Mouse (Mus musculus): ENCODE measurements at regions not wholly inside any gene's neighbourhood (a gene's known extent, or its start where the extent isn't known, plus 50 kb on each side); places are given as distances from the start of the nearest gene placed in this dataset.
A peak's percentile ranks its signal among the peaks of the same experiment; 100 is the strongest.

DNA sequence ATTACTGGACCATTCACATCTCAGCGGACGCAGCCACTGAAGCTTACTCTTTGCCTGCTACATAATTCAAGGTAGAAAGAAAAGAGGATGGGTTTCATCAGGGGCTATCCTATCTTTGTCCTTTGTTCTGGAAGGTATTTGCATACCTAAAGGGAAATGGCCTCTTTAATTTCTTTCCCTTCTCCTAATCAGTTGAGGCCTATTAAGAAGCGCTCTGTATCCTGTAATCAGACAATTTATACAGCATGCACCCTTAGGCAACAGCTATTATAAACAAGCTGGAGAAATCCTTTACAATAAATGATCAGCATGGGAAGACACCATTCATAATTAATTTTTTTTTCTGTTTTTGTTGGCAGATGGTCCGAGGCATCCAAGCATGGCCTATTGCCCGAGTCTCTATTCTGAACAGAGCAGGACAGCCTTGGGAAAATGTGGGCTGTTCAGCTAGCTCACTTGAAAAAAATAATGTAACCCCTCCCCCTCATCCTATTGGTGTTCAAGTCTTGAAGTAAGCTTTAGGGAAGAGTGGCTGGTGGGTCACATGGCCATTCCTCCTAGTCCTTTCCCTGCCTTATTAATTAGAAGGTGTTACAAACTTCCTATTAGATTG lies 158.6 kb upstream of the Sall1 start:
- DNase-seq (ENCODE audit: low read depth, low spot score) = no peak

DNA sequence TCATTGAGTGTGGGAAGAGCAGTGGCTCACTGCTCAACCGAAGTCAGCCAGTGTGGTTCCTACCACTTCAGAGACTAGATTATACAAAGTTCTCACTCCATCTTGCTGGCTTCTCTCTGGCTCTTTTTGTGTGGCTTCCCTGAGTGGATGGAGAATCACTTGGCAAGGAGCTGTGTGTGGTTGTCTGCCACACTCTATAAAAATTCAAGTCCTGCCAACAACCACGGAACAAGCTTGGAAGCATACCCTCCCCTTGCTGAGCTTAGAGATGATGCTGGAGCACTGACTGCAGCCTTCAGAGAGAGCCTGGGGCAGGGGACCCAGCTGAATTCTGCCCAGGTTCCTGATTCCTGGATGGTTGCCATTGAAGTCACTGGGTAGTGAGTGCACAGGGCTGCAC lies 156.3 kb upstream of the Sall1 start:
- no peak for DNase-seq (ENCODE audit: low read depth, low spot score)

DNA sequence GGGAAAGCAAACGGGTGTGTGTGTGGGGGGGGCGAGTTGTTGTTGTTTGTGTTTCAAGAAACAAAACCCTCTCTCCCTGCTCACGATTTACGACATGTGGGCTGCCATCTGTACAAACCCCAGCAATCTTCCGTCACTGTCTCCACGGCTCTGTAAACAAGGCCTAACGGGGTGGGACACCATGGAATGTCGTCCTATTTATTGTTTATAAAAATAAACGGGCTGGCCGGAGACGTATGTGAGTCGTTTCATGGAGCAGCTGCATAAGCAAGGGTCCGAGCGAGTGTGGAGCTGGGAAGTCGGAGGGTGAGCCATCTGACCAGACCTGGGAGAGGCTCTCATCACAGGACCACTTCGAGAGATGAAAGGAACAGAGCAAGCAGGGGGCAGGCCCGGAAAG lies 141.4 kb upstream of the Sall1 start:
- DNase-seq (ENCODE audit: low read depth, low spot score) = no peak

DNA sequence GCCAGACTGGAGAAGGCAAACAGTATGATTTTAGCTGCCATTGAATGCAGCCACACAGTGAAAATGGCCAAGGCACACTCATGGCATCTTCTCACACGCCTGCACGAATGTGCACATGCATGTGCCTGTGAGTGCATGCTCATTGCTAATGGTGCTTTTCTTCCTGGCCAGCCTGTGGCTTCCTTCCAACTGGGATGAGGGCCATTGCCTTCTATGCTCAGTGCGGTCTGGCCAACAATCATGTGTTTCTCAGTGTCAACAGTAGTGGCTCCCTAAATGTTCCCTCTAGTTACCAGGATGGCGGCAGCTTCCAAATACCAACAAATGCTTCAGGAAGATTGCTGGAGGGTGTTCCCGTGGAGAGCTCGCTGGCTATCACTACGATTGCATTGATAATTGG lies 131.7 kb upstream of the Sall1 start:
- DNase-seq (ENCODE audit: low read depth, low spot score) = no peak

DNA sequence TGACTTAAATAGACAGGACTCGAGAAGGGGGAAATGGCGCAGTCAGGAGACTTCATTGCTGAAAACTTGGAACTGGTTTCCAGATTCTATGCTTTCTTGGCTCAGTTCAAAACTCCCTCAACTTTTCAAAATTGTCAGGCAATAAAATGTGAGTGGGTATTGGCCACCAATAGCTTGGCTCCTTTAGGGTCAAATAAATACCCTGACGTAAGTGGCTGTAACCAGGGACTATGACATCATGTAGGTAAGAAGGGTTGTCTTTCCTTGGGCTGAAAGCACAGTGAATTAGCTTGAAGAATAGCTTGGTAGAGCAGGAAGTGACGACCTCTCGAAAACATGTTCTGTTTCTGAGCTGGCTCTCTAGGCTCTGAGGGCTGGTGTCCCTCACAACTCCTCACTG lies 127.6 kb upstream of the Sall1 start:
- no peak for DNase-seq (ENCODE audit: low read depth, low spot score)

DNA sequence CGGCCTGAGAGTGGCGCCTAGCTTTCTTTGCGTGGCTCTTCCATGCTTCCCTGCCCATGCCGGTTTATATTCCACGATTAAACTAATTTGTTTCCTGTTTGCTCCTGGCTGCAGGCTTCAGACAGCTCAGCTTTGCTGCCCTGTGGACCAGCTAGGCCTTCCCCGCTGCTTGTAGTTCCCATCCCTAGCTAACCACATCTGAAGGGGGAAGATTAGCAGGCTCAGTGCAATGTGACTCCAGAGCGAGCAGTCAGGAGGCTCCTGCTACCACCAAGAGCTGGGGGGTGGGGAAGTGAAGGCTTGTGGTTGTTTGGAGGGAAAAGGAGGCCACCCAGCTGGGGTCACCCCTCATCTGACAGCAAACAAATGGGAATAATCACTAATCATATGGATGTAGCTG lies 125.5 kb upstream of the Sall1 start:
- DNase-seq (ENCODE audit: low read depth, low spot score) = no peak

DNA sequence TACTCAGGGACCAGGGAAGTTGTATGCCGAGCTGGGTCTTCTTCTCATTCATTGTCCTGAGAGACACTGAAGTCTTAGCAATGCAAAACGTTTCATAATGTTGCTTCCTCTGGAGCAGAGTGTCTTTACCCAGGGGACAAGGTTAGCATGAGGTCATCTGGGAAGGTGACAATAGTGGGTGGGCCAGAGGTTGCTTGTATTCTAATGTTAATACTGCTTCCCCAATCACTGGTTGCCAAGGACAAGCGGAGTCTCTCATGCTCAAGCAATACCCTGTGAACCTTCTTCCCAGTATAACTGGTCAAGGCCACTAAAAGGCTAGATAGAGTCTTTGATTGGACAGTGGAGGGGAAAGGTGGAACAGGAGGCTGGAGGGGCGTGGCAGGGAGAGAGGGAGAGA lies 123.1 kb upstream of the Sall1 start:
- no peak for DNase-seq (ENCODE audit: low read depth, low spot score)

DNA sequence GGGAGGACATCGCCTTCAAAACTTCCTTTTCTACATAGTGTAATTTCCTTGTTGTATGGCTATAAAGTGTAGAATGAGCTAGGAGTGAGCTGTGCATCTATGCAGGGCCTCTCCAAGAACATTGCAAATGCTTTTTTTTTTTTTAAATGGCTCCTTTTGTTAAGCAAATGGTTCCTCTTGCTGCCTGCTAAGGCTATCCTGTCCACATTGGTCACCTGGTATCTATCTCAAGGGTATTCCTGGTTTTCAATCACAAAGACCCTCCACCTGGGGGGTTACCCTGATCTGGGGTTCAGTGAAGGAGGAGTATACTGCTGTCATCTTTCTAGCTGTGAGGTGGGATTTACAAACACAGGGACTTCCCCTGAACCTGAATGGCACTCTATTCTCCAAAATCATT lies 112.9 kb upstream of the Sall1 start:
- no peak for DNase-seq (ENCODE audit: low read depth, low spot score)

DNA sequence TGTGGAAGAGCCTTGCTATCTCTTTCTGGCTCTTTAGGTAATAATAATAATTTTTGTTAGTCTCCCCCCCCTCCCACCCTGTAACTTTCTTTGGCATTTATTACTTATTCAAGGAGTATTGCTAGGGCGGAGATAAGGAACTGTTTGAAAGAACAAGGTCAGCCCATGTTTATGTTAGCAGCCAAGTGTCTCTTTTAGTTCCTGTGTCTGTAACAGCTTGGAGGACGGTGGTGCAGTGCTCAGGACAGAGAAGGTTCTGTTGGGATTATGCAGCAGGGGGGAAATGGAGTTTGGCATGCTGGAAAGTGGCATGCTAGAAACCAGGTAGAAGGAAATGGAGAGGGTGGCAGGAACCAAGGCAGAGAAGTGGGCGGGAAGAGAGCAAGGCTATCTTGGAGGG lies 109.6 kb upstream of the Sall1 start:
- DNase-seq (ENCODE audit: low read depth, low spot score) = no peak

DNA sequence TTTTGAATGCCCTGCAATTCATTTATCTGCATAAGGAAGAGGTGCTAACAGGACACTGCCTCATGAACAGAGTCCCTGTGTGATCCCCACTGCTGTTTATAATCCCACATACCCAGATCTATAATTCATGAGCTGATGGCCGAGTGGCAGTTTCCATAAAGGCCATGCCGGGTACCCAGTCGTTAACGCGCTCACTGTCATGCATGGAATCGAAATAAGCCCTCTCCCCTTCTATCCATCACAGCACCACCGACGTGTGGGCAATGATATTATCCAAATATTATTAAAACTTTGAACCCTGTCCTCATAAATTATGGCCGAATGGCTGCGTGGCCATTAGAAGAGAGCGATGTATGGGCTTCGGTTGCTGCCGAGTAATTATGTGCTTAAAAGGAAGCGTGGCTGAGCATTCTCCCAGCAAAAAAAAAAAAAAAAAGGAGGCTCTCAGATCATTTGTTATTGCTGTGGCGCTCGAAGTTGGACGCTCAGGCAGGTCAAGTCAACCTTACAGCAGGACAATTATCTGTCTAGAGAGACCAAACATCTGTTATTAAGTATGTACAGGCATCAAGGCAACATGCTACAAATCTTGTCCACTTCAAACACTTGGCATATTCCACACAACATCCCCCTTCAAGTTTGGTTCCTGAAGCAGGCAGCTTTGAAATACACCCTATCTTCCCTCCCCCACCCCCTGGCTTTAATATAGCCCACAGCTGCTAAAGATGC lies 109.1 kb upstream of the Sall1 start:
- no peak for DNase-seq (ENCODE audit: low read depth, low spot score)

DNA sequence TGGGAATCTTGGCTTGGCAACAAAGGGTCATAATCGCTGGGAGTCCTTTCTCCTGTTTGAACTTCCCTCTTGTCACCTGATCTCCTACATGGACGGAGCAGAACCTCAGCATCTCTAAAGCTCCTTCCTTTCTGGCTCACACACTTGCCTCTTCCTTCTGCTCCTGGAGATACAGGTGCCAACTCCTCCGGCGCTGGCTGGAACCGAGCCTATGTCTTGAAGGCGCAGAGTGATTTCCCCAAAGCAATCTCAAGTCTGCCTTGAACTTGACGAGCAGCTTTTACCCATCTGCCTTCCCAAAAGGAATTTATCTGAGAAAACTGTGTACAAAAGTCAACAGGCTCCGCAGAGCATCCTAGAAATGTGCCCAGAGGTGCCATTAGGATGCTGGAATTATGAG lies 108.4 kb upstream of the Sall1 start:
- DNase-seq (ENCODE audit: low read depth, low spot score) = no peak

DNA sequence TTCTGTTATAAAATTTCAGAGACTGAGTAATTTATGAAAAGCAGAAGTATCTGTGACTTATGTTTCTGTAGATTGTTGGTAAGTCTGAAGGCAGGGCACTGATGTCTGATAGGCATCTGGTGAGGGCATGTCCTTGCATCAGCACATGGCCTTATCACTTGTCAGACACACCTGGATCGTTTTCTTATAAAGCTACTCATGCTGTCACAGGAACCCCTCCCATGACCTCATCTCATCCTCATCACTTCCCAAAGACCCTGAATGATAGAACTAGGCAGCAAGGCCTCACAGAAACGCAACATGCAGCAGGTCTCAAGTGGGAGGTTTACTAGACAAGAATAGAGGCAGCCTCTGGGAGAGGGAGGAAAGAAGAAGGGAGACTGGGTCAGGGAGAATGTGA lies 107.0 kb upstream of the Sall1 start:
- no peak for DNase-seq (ENCODE audit: low read depth, low spot score)

DNA sequence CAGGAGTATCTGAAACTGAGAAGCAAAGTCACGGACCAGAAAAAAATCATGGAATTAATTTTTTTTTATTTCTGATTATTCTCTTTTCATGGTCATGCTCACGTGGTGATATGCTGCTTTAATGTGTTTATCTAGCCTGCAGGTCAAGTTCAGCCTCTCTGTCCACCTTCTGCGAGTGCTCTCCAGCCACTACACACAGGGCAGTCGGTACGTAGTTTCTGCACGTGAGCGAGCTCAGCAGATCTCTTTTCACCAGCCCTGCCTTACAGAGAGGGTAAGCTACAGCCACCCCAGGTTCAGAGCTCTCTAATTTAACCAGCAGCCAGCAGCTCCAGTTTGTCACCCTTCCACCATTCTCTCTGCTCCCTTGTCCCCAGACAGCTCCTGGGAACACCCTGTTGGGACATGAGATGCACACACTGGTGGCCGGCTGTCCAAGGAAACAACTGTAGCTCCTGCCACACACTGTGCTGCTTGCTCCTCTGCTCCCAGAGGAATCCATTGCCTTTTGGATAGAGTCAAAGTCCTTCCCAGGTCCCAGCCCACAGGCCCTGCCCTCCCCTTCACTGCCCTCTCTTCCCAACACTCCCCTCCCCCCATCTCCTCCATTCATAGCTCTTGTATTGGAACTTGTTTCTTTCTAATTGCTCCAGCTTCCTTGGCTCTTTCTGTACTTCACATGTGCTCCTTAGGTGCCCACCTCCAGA lies 97.7 kb upstream of the Sall1 start:
- no peak for DNase-seq (ENCODE audit: low read depth, low spot score)

DNA sequence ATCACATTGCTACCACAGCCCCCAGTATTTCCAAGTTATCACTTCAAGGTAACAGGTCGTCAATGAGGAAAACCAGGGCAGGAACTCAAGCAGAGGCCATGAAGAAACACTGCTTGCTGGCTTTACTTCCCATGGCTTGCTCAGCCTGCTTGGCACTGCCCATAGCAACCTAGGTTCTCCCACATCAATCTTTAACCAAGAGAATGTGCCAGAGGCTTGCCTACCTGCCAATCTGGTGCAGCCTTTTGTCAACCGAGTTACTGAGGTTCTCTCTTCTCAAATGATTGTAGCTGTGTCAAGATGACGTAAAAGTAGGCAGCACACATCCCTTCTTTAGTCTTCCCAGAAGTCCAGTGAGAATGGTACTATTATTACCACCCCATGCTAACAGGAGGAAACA lies 95.9 kb upstream of the Sall1 start:
- DNase-seq (ENCODE audit: low read depth, low spot score) = no peak

DNA sequence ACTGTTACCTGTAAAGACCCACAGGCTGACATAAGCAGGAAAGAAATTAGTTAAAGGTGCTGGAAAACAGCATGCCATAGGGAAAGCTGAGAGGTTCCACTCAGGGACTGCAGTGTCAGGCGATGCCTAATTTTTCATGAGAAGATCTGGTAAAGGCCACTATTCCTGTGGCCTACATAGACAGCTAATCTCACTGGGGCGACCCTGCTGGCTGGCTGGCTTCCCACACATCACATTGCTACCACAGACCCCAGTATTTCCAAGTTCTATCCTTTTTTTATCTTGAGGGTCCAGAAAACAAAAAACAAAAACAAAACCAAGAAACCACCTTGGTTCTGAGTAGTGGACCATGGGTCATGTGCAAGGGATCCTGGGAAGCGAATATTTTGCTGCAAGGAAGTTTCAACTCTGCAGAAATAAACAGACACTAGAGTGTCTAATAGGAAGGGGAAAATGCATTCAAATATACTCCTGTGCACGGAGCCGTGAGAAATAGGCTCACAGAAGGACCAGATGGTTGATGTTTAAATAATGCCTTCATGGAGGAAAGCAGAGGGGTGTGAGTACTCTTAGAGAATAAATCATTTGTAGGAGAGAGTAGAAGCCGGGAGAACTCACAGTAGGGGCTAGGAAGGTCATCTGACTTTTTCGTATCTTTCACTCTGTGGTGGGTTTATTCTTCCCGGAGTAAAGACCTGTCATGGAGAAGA lies 94.6 kb upstream of the Sall1 start:
- peak; percentile 1 for DNase-seq (ENCODE audit: low read depth, low spot score)

DNA sequence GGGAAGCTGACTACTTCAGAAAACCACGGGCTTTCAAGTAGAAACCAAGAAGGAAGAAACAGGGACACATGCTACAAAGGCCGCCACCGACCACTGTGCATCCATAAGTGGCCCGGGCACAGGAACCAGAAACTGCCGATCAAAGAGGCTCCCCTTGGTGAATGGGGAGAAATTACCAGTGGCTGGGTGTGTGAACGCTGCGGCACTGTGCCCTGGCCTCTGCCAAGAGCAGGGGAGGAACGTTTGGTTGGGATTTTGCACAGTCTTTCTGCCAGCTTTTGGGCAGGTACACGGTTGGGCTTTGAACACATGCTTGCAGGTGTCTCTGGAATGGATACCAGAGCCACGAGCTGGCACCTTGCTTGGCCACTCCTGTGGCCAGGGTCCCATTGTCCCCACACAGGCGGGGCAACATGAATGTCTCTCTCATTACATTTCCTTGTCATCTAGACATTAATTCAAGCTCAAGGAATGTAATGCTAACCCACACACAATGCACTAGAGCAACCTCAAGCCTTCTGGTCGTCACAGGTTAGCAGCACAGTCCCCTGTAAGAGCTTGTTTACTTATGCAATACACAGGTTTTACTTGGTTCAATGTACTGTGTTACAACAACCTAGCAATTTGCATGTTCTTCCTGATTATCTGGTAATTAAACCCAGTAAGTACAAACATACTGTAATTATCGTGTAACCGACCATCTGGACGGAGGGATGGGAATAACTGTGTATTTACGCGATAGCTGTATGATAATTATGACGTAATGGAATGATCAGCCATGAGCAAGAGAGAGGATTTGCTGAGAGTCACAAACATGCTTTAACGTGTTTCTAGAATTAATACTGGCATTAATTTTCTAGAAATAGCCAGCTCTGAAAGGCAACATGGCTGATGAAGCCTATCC lies 90.9 kb upstream of the Sall1 start:
- DNase-seq (ENCODE audit: low read depth, low spot score) = no peak

DNA sequence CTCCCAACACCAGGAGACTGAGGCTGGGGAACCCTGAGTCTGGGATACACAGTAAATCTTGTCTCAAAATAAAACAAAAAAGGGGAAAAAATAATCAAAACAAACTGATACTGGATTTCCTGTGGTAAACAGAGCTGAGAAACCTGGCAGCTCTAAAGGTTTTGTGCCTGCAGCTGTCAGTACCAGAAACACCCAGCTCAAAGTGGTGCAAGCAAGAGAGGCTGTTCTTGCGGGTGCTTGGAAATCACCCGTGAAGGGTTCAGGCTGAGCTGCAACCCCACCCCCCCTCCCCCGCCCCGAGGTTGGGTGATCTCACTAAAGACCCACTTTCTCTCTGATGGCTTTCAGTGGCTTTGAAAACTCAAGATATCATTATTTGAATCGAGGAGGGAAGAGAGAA lies 90.1 kb upstream of the Sall1 start:
- DNase-seq (ENCODE audit: low read depth, low spot score) = no peak

DNA sequence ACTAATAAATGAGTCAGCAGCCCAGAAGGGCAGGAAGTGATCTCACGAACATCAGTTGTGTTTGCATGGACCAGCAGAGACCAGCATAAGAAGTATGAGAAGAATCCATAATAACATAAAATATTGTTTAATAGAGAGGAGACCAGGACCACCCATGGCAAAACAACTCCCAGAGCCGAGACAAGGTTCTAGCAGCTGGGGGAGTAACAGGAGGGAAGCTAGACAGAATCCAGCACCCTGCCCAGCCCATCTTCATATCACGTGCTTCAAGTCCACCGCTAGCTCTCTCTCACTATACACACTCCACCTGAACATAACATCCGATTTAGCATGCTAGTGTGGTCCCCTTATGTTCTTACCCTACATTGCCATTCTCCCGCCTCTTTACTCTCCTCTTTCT lies 77.1 kb upstream of the Sall1 start:
- no peak for DNase-seq (ENCODE audit: low read depth, low spot score)

DNA sequence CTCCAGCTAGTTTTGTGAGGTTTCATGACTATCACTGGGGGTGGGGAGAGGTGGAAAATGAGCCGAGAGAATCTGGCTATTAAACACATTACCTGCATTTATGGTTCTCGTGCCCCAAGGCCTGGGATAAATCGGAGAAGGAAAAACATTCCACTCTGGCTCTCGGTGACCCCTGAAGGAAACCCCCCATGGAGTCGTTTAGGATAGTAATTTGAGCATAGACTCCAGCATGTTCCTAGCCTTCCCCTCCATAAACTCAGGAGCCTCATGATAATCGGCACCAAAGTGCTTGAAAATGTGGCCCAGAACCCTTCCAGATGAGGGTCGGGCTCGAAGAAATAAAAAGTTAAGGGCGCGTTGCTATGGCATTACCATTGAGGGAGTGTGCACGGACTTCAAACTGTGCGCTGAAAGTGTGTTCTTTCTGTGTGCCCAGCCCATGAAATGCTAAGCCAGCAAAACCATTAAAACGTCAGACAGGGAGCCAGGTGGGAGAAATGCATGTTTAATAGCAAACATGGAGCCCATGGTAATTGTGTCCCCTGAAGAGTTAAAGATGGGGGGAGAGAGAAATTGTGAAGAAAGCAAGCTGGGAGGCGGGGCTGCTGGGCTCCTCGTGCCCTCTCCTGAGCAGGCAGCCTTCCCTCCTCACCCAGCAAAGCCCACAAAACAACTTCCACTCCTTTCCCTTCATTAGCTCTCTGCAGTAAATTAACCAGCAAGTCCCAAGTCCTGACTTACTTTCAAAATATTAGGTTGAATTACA lies 64.1 kb upstream of the Sall1 start:
- DNase-seq (ENCODE audit: low read depth, low spot score) = no peak

DNA sequence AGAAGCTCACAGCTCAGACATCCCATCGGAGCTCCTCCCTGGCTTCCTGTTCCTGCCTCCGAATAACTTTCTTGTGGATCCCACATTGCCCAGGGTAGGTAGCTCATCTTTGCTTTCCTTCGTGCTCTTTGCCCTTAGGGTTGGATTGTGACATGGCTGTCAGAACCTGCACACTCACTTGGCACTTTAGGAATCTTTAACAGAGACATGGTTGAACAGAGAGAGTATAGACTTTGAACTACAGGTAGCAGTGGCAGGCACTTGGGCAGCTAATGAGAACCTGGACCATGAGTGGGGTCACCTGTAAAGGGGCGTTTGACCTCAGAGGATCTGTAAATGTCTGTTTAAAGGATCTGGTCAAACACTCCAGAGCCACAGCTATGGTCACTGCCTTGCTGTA lies 62.4 kb upstream of the Sall1 start:
- DNase-seq (ENCODE audit: low read depth, low spot score) = no peak

DNA sequence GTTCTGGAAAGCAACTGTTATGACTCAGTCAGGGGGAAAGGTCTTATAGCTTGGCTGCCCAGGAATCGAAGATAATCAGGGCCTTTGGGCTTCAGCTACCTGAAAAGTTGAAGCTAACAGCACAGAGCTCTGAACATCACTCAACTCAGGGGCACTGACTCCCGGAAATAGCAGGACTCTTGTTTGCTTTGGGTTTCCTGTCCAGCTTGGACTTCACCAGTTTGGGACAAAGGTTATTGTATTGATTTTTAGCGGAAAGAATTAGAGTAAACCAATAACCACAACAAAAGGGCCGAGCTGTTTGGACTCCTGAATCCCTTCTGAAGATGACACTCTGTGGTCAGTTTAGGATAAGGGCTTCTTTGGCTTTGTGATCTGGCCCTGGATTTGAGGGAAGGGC lies 53.4 kb upstream of the Sall1 start:
- no peak for DNase-seq (ENCODE audit: low read depth, low spot score)
